ENCODE assay signal across 9 mouse cellular contexts in genomic region chr12:110903536-110903935, GRCm38 (mm10). TPM values are rescaled to one million over a fixed set of nuclear protein-coding genes. Genes with fewer than 3 reads are reported as not detected.
DNase-seq lines count a peak whose midpoint lies in the region.
"Had no signal": no experiment of that assay in that cellular context is flagged by ENCODE, and none has a peak within 500 bp of the region (broad histone marks: within the 10 kb centered on the region; RNA-seq: fewer than 3 reads in every experiment).

No protein-coding gene starts in this region.

- peak; percentile 29 to 36 for DNase-seq in cerebellum, postnatal 10 days
- DNase-seq in cerebellum, adult 8-10 months, result no peak
- DNase-seq in retina, embryonic 14.5 days (ENCODE audit: low spot score), result peak; percentile 20
- no peak for DNase-seq in retina, postnatal 1 day
- peak; percentile 22 to 28 for DNase-seq in kidney, postnatal 4 days
- peak; percentile 27 for DNase-seq in thymus, postnatal 25 days
- DNase-seq in frontal cortex, postnatal 25 days (ENCODE audit: low spot score in 2 of 2), result no peak
- no peak for DNase-seq in left cerebral cortex, postnatal 10 days (ENCODE audit: extremely low spot score in 1 of 2, low spot score in 2 of 2)
- DNase-seq: left cerebral cortex, postnatal 4 days had no signal

- intact Hi-C loops in left cerebral cortex, postnatal 10 days (cut with DNase I), result no loop called here

RNA-seq across cellular contexts. Expression of gene Tecpr2, which starts 14.5 kb away (rescaled TPM):
- total RNA-seq in left cerebral cortex, postnatal 10 days (2021), result 10 to 100 TPM; 35.1 to 36.2 TPM

RNA-seq across cellular contexts. Expression of gene Cinp, which starts 14.6 kb away (rescaled TPM):
- total RNA-seq in left cerebral cortex, postnatal 10 days (2021), result 100 to 1,000 TPM in 1 of 2 experiments, 10 to 100 TPM in 1; 89.1 to 106 TPM

RNA-seq across cellular contexts. Expression of gene Zfp839, which starts 53.5 kb away (rescaled TPM):
- 1 to 10 TPM; 8.6 to 8.9 TPM for total RNA-seq in left cerebral cortex, postnatal 10 days (2021)

Comparison
In these comparisons a context has a peak if more than half of its experiments do, and no peak if none do; other contexts are left out.
1. DNase-seq: peak in cerebellum, postnatal 10 days (2 of 2), retina, embryonic 14.5 days (single experiment), kidney, postnatal 4 days (2 of 2) and thymus, postnatal 25 days (single experiment); none in cerebellum, adult 8-10 months (single experiment), retina, postnatal 1 day (single experiment), frontal cortex, postnatal 25 days (0 of 2) and left cerebral cortex, postnatal 10 days (0 of 2).